Mouse (Mus musculus): ENCODE measurements around the gene Cad. TPM values are rescaled to one million over a fixed set of nuclear protein-coding genes. Genes with fewer than 3 reads are reported as not detected.

Cad gene
- polyA plus RNA-seq, 1 experiment from 2014 or later: 27.9 TPM

GRCm38 (mm10) chr5:31080795-31081164 lies 26.2 kb downstream of the Cad start:
- DNase-seq (ENCODE audit: low spot score) (no peak), ATAC-seq (ENCODE audit: insufficient read depth, low FRiP score, low TSS enrichment) (no peak)
- no peaks in the 10 kb centered on the region for H3K4me1 ChIP-seq (ENCODE audit: control insufficient read depth, insufficient read depth, low read length)
- no peak overlapping the region for H3K9ac ChIP-seq (ENCODE audit: low read length)
- H3K4me2 ChIP-seq (ENCODE audit: low read depth): no peak overlapping the region
- no peaks in the 10 kb centered on the region for H3K9me3 ChIP-seq (ENCODE audit: control insufficient read depth, low read length)
- no peaks in the 10 kb centered on the region for H3K27me3 ChIP-seq (ENCODE audit: control insufficient read depth, insufficient read depth, low read length)
- WGBS: 64% methylated on average over 3 of the region's 3 CpGs
- no peak overlapping the region for H3K27ac ChIP-seq (ENCODE audit: low read depth, low read length)
- no peak overlapping the region for H3K4me3 ChIP-seq (ENCODE audit: low read depth, low read length)
- peaks cover 15% of the 10 kb centered on the region for H3K36me3 ChIP-seq (ENCODE audit: control insufficient read depth, insufficient read depth, low read length)

DNA sequence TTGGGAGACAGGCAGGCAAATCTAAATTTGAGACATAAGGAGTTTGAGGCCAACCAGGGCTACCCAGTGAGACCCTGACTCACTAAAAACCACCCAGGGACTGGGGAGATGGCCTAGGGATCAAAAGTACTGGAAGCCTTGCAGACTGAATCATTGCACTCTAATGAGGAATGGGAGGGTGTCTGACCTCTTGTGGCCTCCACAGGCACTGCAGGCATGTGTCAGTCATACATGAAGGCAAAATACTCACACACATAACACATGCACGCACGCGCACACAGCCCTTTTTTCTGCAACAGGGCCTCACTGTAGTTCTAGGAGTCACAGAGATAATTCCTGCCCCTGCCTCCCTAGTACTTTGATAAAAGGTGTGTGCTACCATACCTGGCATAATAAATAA lies 26.8 kb downstream of the Cad start:
- Histone ChIP-seq H3K4me1 (ENCODE audit: control insufficient read depth, insufficient read depth, low read length) (no peaks in the 10 kb centered on the region), H3K9ac (ENCODE audit: low read length) (no peak overlapping the region), H3K4me3 (ENCODE audit: low read depth, low read length) (no peak overlapping the region), H3K4me2 (ENCODE audit: low read depth) (no peak overlapping the region), H3K27me3 (ENCODE audit: control insufficient read depth, insufficient read depth, low read length) (no peaks in the 10 kb centered on the region), H3K36me3 (ENCODE audit: control insufficient read depth, insufficient read depth, low read length) (peaks cover 9% of the 10 kb centered on the region), H3K9me3 (ENCODE audit: control insufficient read depth, low read length) (no peaks in the 10 kb centered on the region), H3K27ac (ENCODE audit: low read depth, low read length) (no peak overlapping the region)
- 68% methylated on average over 3 of the region's 3 CpGs for WGBS
- DNase-seq (ENCODE audit: low spot score): peak; percentile 44
- no peak for ATAC-seq (ENCODE audit: insufficient read depth, low FRiP score, low TSS enrichment)

GRCm38 (mm10) chr5:31082355-31082754 lies 27.8 kb downstream of the Cad start:
- H3K9me3 ChIP-seq (ENCODE audit: control insufficient read depth, low read length): no peaks in the 10 kb centered on the region
- 22% methylated on average over 5 of the region's 5 CpGs for WGBS
- no peak overlapping the region for H3K9ac ChIP-seq (ENCODE audit: low read length)
- no peak for ATAC-seq (ENCODE audit: insufficient read depth, low FRiP score, low TSS enrichment)
- H3K4me3 ChIP-seq (ENCODE audit: low read depth, low read length): no peak overlapping the region
- H3K36me3 ChIP-seq (ENCODE audit: control insufficient read depth, insufficient read depth, low read length): peaks cover 5% of the 10 kb centered on the region
- peak; percentile 63 for DNase-seq (ENCODE audit: low spot score)
- no peak overlapping the region for H3K27ac ChIP-seq (ENCODE audit: low read depth, low read length)
- peaks cover 2% of the 10 kb centered on the region; the same call in 1 of the 2 replicates for H3K4me1 ChIP-seq (ENCODE audit: control insufficient read depth, insufficient read depth, low read length)
- no peak overlapping the region for H3K4me2 ChIP-seq (ENCODE audit: low read depth)
- H3K27me3 ChIP-seq (ENCODE audit: control insufficient read depth, insufficient read depth, low read length): no peaks in the 10 kb centered on the region

- no peak for DNase-seq (ENCODE audit: low spot score)
- no peak; the same call in 1 of the 2 replicates for ATAC-seq (ENCODE audit: insufficient read depth, low FRiP score, low TSS enrichment)
- H3K27me3 ChIP-seq (ENCODE audit: control insufficient read depth, insufficient read depth, low read length): no peaks in the 10 kb centered on the region
- H3K27ac ChIP-seq (ENCODE audit: low read depth, low read length): peak overlapping the region; percentile 56; the same call in 1 of the 2 replicates
- 46% methylated on average over 12 of the region's 12 CpGs for WGBS
- H3K9ac ChIP-seq (ENCODE audit: low read length): no peak overlapping the region
- H3K4me3 ChIP-seq (ENCODE audit: low read depth, low read length): no peak overlapping the region
- H3K9me3 ChIP-seq (ENCODE audit: control insufficient read depth, low read length): no peaks in the 10 kb centered on the region
- peaks cover 3% of the 10 kb centered on the region for H3K36me3 ChIP-seq (ENCODE audit: control insufficient read depth, insufficient read depth, low read length)
- peaks cover 2% of the 10 kb centered on the region; the same call in 1 of the 2 replicates for H3K4me1 ChIP-seq (ENCODE audit: control insufficient read depth, insufficient read depth, low read length)
- H3K4me2 ChIP-seq (ENCODE audit: low read depth): no peak overlapping the region
Measured at GRCm38 (mm10) chr5:31082935-31083625, 28.5 kb downstream of the Cad start.

GRCm38 (mm10) chr5:31083949-31084348 lies 29.4 kb downstream of the Cad start:
- ATAC-seq (ENCODE audit: insufficient read depth, low FRiP score, low TSS enrichment): peak; percentile 66
- DNase-seq (ENCODE audit: low spot score): peak; percentile 59
- Histone ChIP-seq H3K9ac (ENCODE audit: low read length) (no peak overlapping the region), H3K27me3 (ENCODE audit: control insufficient read depth, insufficient read depth, low read length) (peaks cover 6% of the 10 kb centered on the region; the same call in 1 of the 2 replicates), H3K27ac (ENCODE audit: low read depth, low read length) (no peak overlapping the region), H3K9me3 (ENCODE audit: control insufficient read depth, low read length) (no peaks in the 10 kb centered on the region), H3K4me3 (ENCODE audit: low read depth, low read length) (no peak overlapping the region), H3K4me2 (ENCODE audit: low read depth) (no peak overlapping the region), H3K4me1 (ENCODE audit: control insufficient read depth, insufficient read depth, low read length) (peaks cover 2% of the 10 kb centered on the region; the same call in 1 of the 2 replicates), H3K36me3 (ENCODE audit: control insufficient read depth, insufficient read depth, low read length) (no peaks in the 10 kb centered on the region)
- 16% methylated on average over 8 of the region's 8 CpGs for WGBS

GRCm38 (mm10) chr5:31086606-31087005 lies 32.0 kb downstream of the Cad start:
- Histone ChIP-seq H3K9ac (ENCODE audit: low read length) (no peak overlapping the region), H3K36me3 (ENCODE audit: control insufficient read depth, insufficient read depth, low read length) (no peaks in the 10 kb centered on the region), H3K27ac (ENCODE audit: low read depth, low read length) (no peak overlapping the region), H3K4me2 (ENCODE audit: low read depth) (no peak overlapping the region), H3K4me3 (ENCODE audit: low read depth, low read length) (no peak overlapping the region), H3K9me3 (ENCODE audit: control insufficient read depth, low read length) (no peaks in the 10 kb centered on the region), H3K4me1 (ENCODE audit: control insufficient read depth, insufficient read depth, low read length) (peaks cover 2% of the 10 kb centered on the region; the same call in 1 of the 2 replicates), H3K27me3 (ENCODE audit: control insufficient read depth, insufficient read depth, low read length) (peaks cover 22% of the 10 kb centered on the region)
- ATAC-seq (ENCODE audit: insufficient read depth, low FRiP score, low TSS enrichment) (no peak), DNase-seq (ENCODE audit: low spot score) (no peak)
- WGBS: 37% methylated on average over 7 of the region's 7 CpGs

DNA sequence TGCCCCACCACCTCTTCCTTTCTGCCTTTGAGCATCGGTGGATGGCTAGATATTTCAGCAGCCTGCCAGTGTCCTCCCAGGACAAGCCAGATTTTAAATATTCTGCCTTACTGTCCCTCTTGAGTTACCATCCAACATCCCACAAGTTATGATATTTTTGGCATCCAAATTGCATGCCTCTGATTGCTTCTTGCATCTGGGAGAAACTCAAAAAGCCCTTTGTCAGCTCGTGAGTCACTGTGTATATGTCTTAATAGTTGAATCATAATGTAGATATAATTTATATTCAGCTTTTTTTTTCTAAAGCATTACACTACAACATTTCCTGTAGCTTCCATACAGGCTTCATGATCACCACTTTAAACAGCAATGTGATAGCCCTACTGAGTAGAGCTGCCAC lies 32.6 kb downstream of the Cad start:
- ATAC-seq (ENCODE audit: insufficient read depth, low FRiP score, low TSS enrichment) (no peak), DNase-seq (ENCODE audit: low spot score) (no peak)
- no peak overlapping the region for H3K9ac ChIP-seq (ENCODE audit: low read length)
- no peaks in the 10 kb centered on the region for H3K36me3 ChIP-seq (ENCODE audit: control insufficient read depth, insufficient read depth, low read length)
- peaks cover 28% of the 10 kb centered on the region for H3K27me3 ChIP-seq (ENCODE audit: control insufficient read depth, insufficient read depth, low read length)
- H3K27ac ChIP-seq (ENCODE audit: low read depth, low read length): no peak overlapping the region
- no peaks in the 10 kb centered on the region for H3K9me3 ChIP-seq (ENCODE audit: control insufficient read depth, low read length)
- peaks cover 2% of the 10 kb centered on the region; the same call in 1 of the 2 replicates for H3K4me1 ChIP-seq (ENCODE audit: control insufficient read depth, insufficient read depth, low read length)
- H3K4me2 ChIP-seq (ENCODE audit: low read depth): no peak overlapping the region
- no peak overlapping the region for H3K4me3 ChIP-seq (ENCODE audit: low read depth, low read length)
- 86% methylated on average over 2 of the region's 2 CpGs for WGBS

- WGBS: 2% methylated on average over 36 of the region's 53 CpGs
- DNase-seq (ENCODE audit: low spot score): no peak
- H3K27ac ChIP-seq (ENCODE audit: low read depth, low read length): no peak overlapping the region
Measured at GRCm38 (mm10) chr5:31092231-31092975, 37.8 kb downstream of the Cad start.

More at GRCm38 (mm10) chr5:31092231-31092975, 37.8 kb downstream of the Cad start:
- no peaks in the 10 kb centered on the region for H3K36me3 ChIP-seq (ENCODE audit: control insufficient read depth, insufficient read depth, low read length)
- H3K4me1 ChIP-seq (ENCODE audit: control insufficient read depth, insufficient read depth, low read length): peaks cover 15% of the 10 kb centered on the region
- H3K4me3 ChIP-seq (ENCODE audit: low read depth, low read length): peak overlapping the region; percentile 41
- H3K4me2 ChIP-seq (ENCODE audit: low read depth): peak overlapping the region; percentile 45
- H3K27me3 ChIP-seq (ENCODE audit: control insufficient read depth, insufficient read depth, low read length): peaks cover 77% of the 10 kb centered on the region
- ATAC-seq (ENCODE audit: insufficient read depth, low FRiP score, low TSS enrichment): no peak
- H3K9ac ChIP-seq (ENCODE audit: low read length): peak overlapping the region; percentile 63
- no peaks in the 10 kb centered on the region for H3K9me3 ChIP-seq (ENCODE audit: control insufficient read depth, low read length)
